Mouse (Mus musculus): ENCODE data around the gene Pih1d1. TPM values are rescaled to one million over a fixed set of nuclear protein-coding genes. Genes with fewer than 3 reads are reported as not detected.
"Not testable (repeated sequence)": the region's sequence is repeated elsewhere in the genome, so short reads cannot be mapped to it uniquely, and the experiment has no call there.

Pih1d1 gene
- total RNA-seq, 1 experiment = 70.2 TPM

DNA sequence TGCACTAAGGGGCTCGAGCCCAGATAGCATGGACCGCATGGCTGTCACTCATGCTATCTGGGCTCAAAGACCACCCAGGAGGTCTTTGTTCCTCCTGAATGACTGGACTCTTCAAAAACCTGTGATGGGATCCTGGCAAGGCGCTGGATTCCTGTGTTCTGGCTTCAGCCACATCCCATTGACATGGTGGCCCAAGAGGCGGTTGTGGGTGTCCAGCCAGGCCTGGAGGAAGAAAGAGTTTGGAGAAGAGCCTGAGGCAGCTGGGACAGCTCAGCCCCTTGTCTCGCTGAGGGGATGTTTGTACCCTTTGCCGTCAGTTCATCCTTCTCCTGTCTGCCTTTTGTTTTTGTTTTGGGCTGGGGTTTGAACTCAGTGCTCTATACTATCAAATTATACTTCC, 4.6 kb upstream of the Pih1d1 start:
- Histone ChIP-seq H3K9me3 (ENCODE audit: control insufficient read depth, insufficient read depth, low read depth, low read length) (no peaks in the 10 kb centered on the region), H3K36me3 (ENCODE audit: control insufficient read depth, insufficient read depth, low read length, poor library complexity, severe bottlenecking) (peaks cover 23% of the 10 kb centered on the region), H3K9ac (ENCODE audit: insufficient read depth, low read depth, low read length, poor library complexity, severe bottlenecking) (no peak overlapping the region), H3K27ac (ENCODE audit: insufficient read depth, low read depth, low read length, poor library complexity, severe bottlenecking) (no peak overlapping the region), H3K4me3 (ENCODE audit: insufficient read depth in 1 of 2, low read depth in 1 of 2, low read length in 2 of 2, poor library complexity in 1 of 2, severe bottlenecking in 1 of 2) (no peak overlapping the region), H3K4me1 (ENCODE audit: control insufficient read depth in 2 of 2, insufficient read depth in 2 of 2, low read length in 2 of 2, poor library complexity in 1 of 2) (peaks cover 3 to 4% of the 10 kb centered on the region in 2 experiments; a peak in 3 of 4 replicates)
- TF ChIP-seq ZNF384 (IDR thresholded peaks at IDR 0.05; ENCODE audit: low read depth, low read length) (no peak), HCFC1 (IDR thresholded peaks at IDR 0.05; ENCODE audit: borderline replicate concordance, insufficient read depth, low read length) (no peak), ZC3H11A (IDR thresholded peaks at IDR 0.05; ENCODE audit: borderline replicate concordance, low read depth, low read length) (no peak), MAFK (IDR thresholded peaks at IDR 0.05; ENCODE audit: insufficient read depth, low read depth, low read length) (no peak)
- in situ Hi-C loops (cut with MboI; ENCODE audit: low sequenced_read_pairs in 2 of 2, unreplicated experiment in 2 of 2) = no loop called here
- DNase-seq (ENCODE audit: low read depth, low spot score) = no peak

DNA sequence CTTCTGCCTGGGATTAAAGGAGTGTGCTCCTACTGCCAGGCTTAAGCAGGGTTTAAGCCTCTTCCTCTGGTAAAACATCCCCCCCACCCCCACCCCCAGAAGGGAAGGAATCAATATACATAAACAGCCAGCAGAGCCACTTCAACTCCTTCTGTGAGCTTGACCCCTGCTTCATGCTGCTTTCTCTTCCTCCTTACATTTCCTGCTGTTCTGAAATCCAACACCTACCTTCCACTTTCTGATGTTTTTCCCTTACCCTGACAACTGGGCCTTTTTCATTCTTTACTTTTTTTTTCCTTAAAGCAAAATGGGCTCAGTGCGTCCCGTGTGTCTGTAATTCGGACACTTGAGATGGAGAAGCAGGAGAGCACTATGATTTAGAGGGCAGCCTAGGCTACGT, 3.8 kb upstream of the Pih1d1 start:
- in situ Hi-C loops (cut with MboI; ENCODE audit: low sequenced_read_pairs in 2 of 2, unreplicated experiment in 2 of 2) = no loop called here
- peaks cover 3 to 5% of the 10 kb centered on the region in 2 experiments; a peak in 3 of 4 replicates for H3K4me1 ChIP-seq (ENCODE audit: control insufficient read depth in 2 of 2, insufficient read depth in 2 of 2, low read length in 2 of 2, poor library complexity in 1 of 2)
- no peak overlapping the region for H3K4me3 ChIP-seq (ENCODE audit: insufficient read depth in 1 of 2, low read depth in 1 of 2, low read length in 2 of 2, poor library complexity in 1 of 2, severe bottlenecking in 1 of 2)
- H3K9ac ChIP-seq (ENCODE audit: insufficient read depth, low read depth, low read length, poor library complexity, severe bottlenecking) = no peak overlapping the region
- TF ChIP-seq ZC3H11A (IDR thresholded peaks at IDR 0.05; ENCODE audit: borderline replicate concordance, low read depth, low read length) (no peak), ZNF384 (IDR thresholded peaks at IDR 0.05; ENCODE audit: low read depth, low read length) (no peak), HCFC1 (IDR thresholded peaks at IDR 0.05; ENCODE audit: borderline replicate concordance, insufficient read depth, low read length) (no peak), CHD2 (IDR thresholded peaks at IDR 0.05; ENCODE audit: low read depth, low read length) (no peak), MAFK (IDR thresholded peaks at IDR 0.05; ENCODE audit: insufficient read depth, low read depth, low read length) (no peak)
- peak overlapping the region; percentile 16; the same call in 1 of the 2 replicates for H3K27ac ChIP-seq (ENCODE audit: insufficient read depth, low read depth, low read length, poor library complexity, severe bottlenecking)
- no peak for DNase-seq (ENCODE audit: low read depth, low spot score)
- no peaks in the 10 kb centered on the region for H3K9me3 ChIP-seq (ENCODE audit: control insufficient read depth, insufficient read depth, low read depth, low read length)
- peaks cover 18% of the 10 kb centered on the region for H3K36me3 ChIP-seq (ENCODE audit: control insufficient read depth, insufficient read depth, low read length, poor library complexity, severe bottlenecking)

- no peak for TF ChIP-seq ZNF384 (IDR thresholded peaks at IDR 0.05; ENCODE audit: low read depth, low read length)
- TF ChIP-seq MAFK (IDR thresholded peaks at IDR 0.05; ENCODE audit: insufficient read depth, low read depth, low read length) = no peak
- no peak for TF ChIP-seq ZC3H11A (IDR thresholded peaks at IDR 0.05; ENCODE audit: borderline replicate concordance, low read depth, low read length)
- no peak for TF ChIP-seq HCFC1 (IDR thresholded peaks at IDR 0.05; ENCODE audit: borderline replicate concordance, insufficient read depth, low read length)
- TF ChIP-seq CHD2 (IDR thresholded peaks at IDR 0.05; ENCODE audit: low read depth, low read length) = no peak
- in situ Hi-C loops (cut with MboI; ENCODE audit: low sequenced_read_pairs in 2 of 2, unreplicated experiment in 2 of 2) = no loop called here
- Histone ChIP-seq H3K9me3 (ENCODE audit: control insufficient read depth, insufficient read depth, low read depth, low read length) (no peaks in the 10 kb centered on the region), H3K36me3 (ENCODE audit: control insufficient read depth, insufficient read depth, low read length, poor library complexity, severe bottlenecking) (peaks cover 10% of the 10 kb centered on the region; the same call in 1 of the 2 replicates), H3K4me1 (ENCODE audit: control insufficient read depth in 2 of 2, insufficient read depth in 2 of 2, low read length in 2 of 2, poor library complexity in 1 of 2) (peaks cover 3 to 7% of the 10 kb centered on the region in 2 experiments; a peak in 3 of 4 replicates), H3K9ac (ENCODE audit: insufficient read depth, low read depth, low read length, poor library complexity, severe bottlenecking) (no peak overlapping the region), H3K4me3 (ENCODE audit: insufficient read depth in 1 of 2, low read depth in 1 of 2, low read length in 2 of 2, poor library complexity in 1 of 2, severe bottlenecking in 1 of 2) (no peak overlapping the region), H3K27ac (ENCODE audit: insufficient read depth, low read depth, low read length, poor library complexity, severe bottlenecking) (no peak overlapping the region)
- no peak for DNase-seq (ENCODE audit: low read depth, low spot score)
Observed at GRCm38 (mm10) chr7:45151303-45151702, 2.8 kb upstream of the Pih1d1 start.

- H3K36me3 ChIP-seq (ENCODE audit: control insufficient read depth, insufficient read depth, low read length, poor library complexity, severe bottlenecking); in situ Hi-C loops (cut with MboI; ENCODE audit: low sequenced_read_pairs in 2 of 2, unreplicated experiment in 2 of 2); DNase-seq (ENCODE audit: low read depth, low spot score); H3K9me3 ChIP-seq (ENCODE audit: control insufficient read depth, insufficient read depth, low read depth, low read length); H3K9ac ChIP-seq (ENCODE audit: insufficient read depth, low read depth, low read length, poor library complexity, severe bottlenecking); H3K27ac ChIP-seq (ENCODE audit: insufficient read depth, low read depth, low read length, poor library complexity, severe bottlenecking); H3K4me1 ChIP-seq (ENCODE audit: control insufficient read depth in 2 of 2, insufficient read depth in 2 of 2, low read length in 2 of 2, poor library complexity in 1 of 2): not testable (repeated sequence)
- H3K4me3 ChIP-seq (ENCODE audit: insufficient read depth in 1 of 2, low read depth in 1 of 2, low read length in 2 of 2, poor library complexity in 1 of 2, severe bottlenecking in 1 of 2) = peak overlapping the region; percentile 84 to 88; a peak in 3 of 4 replicates
Observed at GRCm38 (mm10) chr7:45153052-45153451, 1.1 kb upstream of the Pih1d1 start.

GRCm38 (mm10) chr7:45153586-45153985, 517 bp upstream of the Pih1d1 start:
- in situ Hi-C loops (cut with MboI; ENCODE audit: low sequenced_read_pairs in 2 of 2, unreplicated experiment in 2 of 2) = no loop called here
- peak overlapping the region; percentile 84 to 88 for H3K4me3 ChIP-seq (ENCODE audit: insufficient read depth in 1 of 2, low read depth in 1 of 2, low read length in 2 of 2, poor library complexity in 1 of 2, severe bottlenecking in 1 of 2)
- H3K27ac ChIP-seq (ENCODE audit: insufficient read depth, low read depth, low read length, poor library complexity, severe bottlenecking) = peak overlapping the region; percentile 98
- peak overlapping the region; percentile 97 for H3K9ac ChIP-seq (ENCODE audit: insufficient read depth, low read depth, low read length, poor library complexity, severe bottlenecking)
- DNase-seq (ENCODE audit: low read depth, low spot score) = no peak
- peaks cover 3 to 7% of the 10 kb centered on the region in 2 experiments; a peak in 3 of 4 replicates for H3K4me1 ChIP-seq (ENCODE audit: control insufficient read depth in 2 of 2, insufficient read depth in 2 of 2, low read length in 2 of 2, poor library complexity in 1 of 2)
- H3K36me3 ChIP-seq (ENCODE audit: control insufficient read depth, insufficient read depth, low read length, poor library complexity, severe bottlenecking) = peaks cover 2% of the 10 kb centered on the region
- H3K9me3 ChIP-seq (ENCODE audit: control insufficient read depth, insufficient read depth, low read depth, low read length) = no peaks in the 10 kb centered on the region
- TF ChIP-seq ZC3H11A (IDR thresholded peaks at IDR 0.05; ENCODE audit: borderline replicate concordance, low read depth, low read length) = no peak
- TF ChIP-seq CHD2 (IDR thresholded peaks at IDR 0.05; ENCODE audit: low read depth, low read length) = no peak
- TF ChIP-seq HCFC1 (IDR thresholded peaks at IDR 0.05; ENCODE audit: borderline replicate concordance, insufficient read depth, low read length) = no peak
- no peak for TF ChIP-seq MAFK (IDR thresholded peaks at IDR 0.05; ENCODE audit: insufficient read depth, low read depth, low read length)
- TF ChIP-seq ZNF384 (IDR thresholded peaks at IDR 0.05; ENCODE audit: low read depth, low read length) = no peak
